Mouse (Mus musculus) liver, adult 2 months (tissue): ENCODE results near the gene Wipf1. TPM values are rescaled to one million over a fixed set of nuclear protein-coding genes. Genes with fewer than 3 reads are reported as not detected.
A peak's percentile ranks its signal among the peaks of the same experiment; 100 is the strongest.

ENCODE experiments used
- DNase-seq: peaks from one replicate; pipeline ENCODE4 v3.0.0-alpha.2; 2011; ENCODE audit warnings: low read depth, low spot score; ENCODE audit errors: extremely low read depth
- H3K27ac ChIP-seq: fragments of 200-500 bp; replicated peaks from 2 replicates; pipeline ENCODE4 v1.5.1; 2012; ENCODE audit warnings: low read depth, mild to moderate bottlenecking, control low read depth, inconsistent platforms, low read length; ENCODE audit not compliant: insufficient read depth
- H3K27me3 ChIP-seq: fragments of 200-500 bp; 2 replicates; pipeline ENCODE4 v1.6.1; 2012; ENCODE audit warnings: mild to moderate bottlenecking, moderate library complexity, low read length, inconsistent platforms; ENCODE audit not compliant: control insufficient read depth, insufficient read depth
- H3K36me3 ChIP-seq: fragments of 200-500 bp; 2 replicates; pipeline ENCODE4 v1.6.1; 2012; ENCODE audit warnings: low read length, inconsistent platforms; ENCODE audit not compliant: control insufficient read depth, insufficient read depth
- H3K4me1 ChIP-seq: fragments of 200-500 bp; 2 replicates; pipeline ENCODE4 v1.6.1; 2011; ENCODE audit warnings: low read length; ENCODE audit not compliant: control insufficient read depth, insufficient read depth
- H3K4me3 ChIP-seq: fragments of 200-500 bp; 2 replicates; pipeline ENCODE4 v1.5.1; 2011; ENCODE audit warnings: low read depth, mild to moderate bottlenecking, control low read depth, low read length, moderate library complexity; ENCODE audit not compliant: insufficient read depth
- H3K79me2 ChIP-seq: fragments of 200-500 bp; 2 replicates; pipeline ENCODE4 v1.6.1; 2012; ENCODE audit warnings: inconsistent platforms, mild to moderate bottlenecking, low read length, moderate library complexity; ENCODE audit not compliant: control insufficient read depth, insufficient read depth
- H3K9ac ChIP-seq: fragments of 200-500 bp; 2 replicates; pipeline ENCODE4 v1.6.1; 2012; ENCODE audit warnings: low read depth, mild to moderate bottlenecking, control low read depth, inconsistent platforms, low read length
- CTCF ChIP-seq: fragments of 200-500 bp; IDR thresholded peaks from 2 replicates; pipeline ENCODE4 v1.5.1; 2011; ENCODE audit warnings: low read depth, low read length, control low read depth
- POLR2A ChIP-seq: fragments of 200-500 bp; IDR thresholded peaks from 2 replicates; pipeline ENCODE4 v1.6.1; 2011; ENCODE audit warnings: low read length, control low read depth; ENCODE audit not compliant: insufficient read depth; ENCODE audit errors: extremely low read depth
- WGBS: fragments of 180-500 bp; shearing (Covaris S2); methylation state at CpG from one replicate; pipeline ENCODE4 v1.1.7; 2018; 5-methylcytosine and 5-hydroxymethylcytosine counted together
- polyA plus RNA-seq: library from polyadenylated mRNA; depleted of rRNA; stranded (reverse); fragments of >200 nt; gene quantifications from 2 replicates; pipeline ENCODE4 v1.2.3, GENCODE M21; 2012
- total RNA-seq: library from RNA; depleted of rRNA; stranded (reverse); fragments of >200 nt; gene quantifications from 2 replicates; pipeline ENCODE4 v1.2.3, GENCODE M21; 2014

Wipf1 gene
- total and polyA plus RNA-seq, 2 experiments = 1.4 to 1.7 TPM

DNA sequence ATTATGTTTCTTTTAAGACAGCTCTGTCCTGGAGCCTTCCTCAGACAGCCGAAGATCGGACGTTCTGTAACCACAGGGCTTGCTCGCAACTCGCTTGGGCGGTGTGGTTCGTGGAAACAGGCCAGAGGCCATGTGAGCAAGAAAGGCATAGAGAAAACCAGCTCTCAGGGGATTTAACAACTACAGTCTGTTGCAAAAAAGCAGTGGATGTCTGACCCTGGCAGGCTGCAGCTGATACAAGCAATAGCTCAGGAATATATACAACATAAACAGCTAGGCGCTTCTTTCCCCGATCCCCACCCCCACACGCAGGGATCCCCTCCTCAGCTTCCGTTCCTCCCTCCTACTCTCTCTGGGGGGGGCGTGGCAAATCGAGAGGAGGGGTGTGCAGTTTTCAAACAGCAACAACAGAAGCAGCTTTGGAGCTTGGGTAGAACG is 97.6 kb downstream of the Wipf1 start:
- Histone ChIP-seq H3K4me1 (no peaks in the 10 kb centered on the region), H3K79me2 (no peaks in the 10 kb centered on the region), H3K36me3 (no peaks in the 10 kb centered on the region), H3K4me3 (no peak overlapping the region), H3K9ac (no peak overlapping the region), H3K27me3 (no peaks in the 10 kb centered on the region), H3K27ac (no peak overlapping the region)
- no peak for DNase-seq
- no peak for TF ChIP-seq CTCF
- no peak for TF ChIP-seq POLR2A
- WGBS = 58% methylated on average over 14 of the region's 14 CpGs

GRCm38 (mm10) chr2:73428803-73429468 is 100.6 kb downstream of the Wipf1 start:
- H3K9ac ChIP-seq = no peak overlapping the region
- H3K4me3 ChIP-seq = no peak overlapping the region
- TF ChIP-seq CTCF (no peak), POLR2A (no peak)
- 74% methylated on average over 21 of the region's 21 CpGs for WGBS
- H3K79me2 ChIP-seq = no peaks in the 10 kb centered on the region
- no peak overlapping the region for H3K27ac ChIP-seq
- DNase-seq = no peak
- no peaks in the 10 kb centered on the region for H3K4me1 ChIP-seq
- no peaks in the 10 kb centered on the region for H3K36me3 ChIP-seq
- H3K27me3 ChIP-seq = no peaks in the 10 kb centered on the region

DNA sequence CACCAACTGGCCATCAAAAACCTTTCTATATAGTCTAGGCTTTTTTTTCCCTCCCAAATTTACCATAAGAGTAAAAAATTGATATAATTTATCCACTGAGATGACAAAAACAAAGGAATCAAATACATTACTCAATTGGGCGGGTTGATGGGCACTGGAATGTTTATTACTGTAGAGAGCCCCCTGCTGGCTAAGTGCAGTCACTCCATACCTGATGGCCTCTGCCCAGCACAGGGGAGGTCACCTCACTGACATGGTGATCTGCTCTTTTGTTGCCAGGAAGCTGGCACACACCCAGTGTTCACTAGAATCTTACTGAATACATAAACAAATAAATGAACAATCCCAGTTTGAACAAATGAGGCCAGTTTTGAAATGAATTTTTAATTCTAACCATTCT is 102.2 kb downstream of the Wipf1 start:
- Histone ChIP-seq H3K36me3 (no peaks in the 10 kb centered on the region), H3K79me2 (no peaks in the 10 kb centered on the region), H3K4me1 (no peaks in the 10 kb centered on the region), H3K4me3 (no peak overlapping the region), H3K27me3 (no peaks in the 10 kb centered on the region), H3K9ac (no peak overlapping the region), H3K27ac (no peak overlapping the region)
- TF ChIP-seq POLR2A (no peak), CTCF (peak; percentile 77)
- 49% methylated on average over 1 of the region's 1 CpGs for WGBS
- DNase-seq = peak; percentile 44

DNA sequence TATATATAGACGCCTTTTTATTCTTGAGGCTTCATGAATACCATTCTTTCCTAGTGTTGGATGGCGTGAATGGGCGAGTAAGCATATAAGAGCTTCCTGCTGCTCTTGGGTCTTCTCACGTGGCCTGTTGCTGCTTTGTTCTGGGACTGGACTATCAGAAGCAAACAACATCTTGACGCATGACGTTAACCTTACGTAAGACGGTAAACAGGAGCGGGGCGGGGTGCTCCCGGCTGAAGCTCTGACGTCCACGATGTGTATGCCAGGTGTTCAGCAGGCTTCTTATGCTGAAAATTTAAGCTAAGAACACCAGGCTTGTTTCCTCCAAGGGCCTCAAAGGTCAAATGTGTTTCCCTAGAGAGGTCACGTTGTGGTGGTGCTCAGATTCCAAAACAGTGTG is 103.7 kb downstream of the Wipf1 start:
- H3K27ac ChIP-seq = no peak overlapping the region
- H3K36me3 ChIP-seq = no peaks in the 10 kb centered on the region
- DNase-seq = no peak
- H3K4me1 ChIP-seq = no peaks in the 10 kb centered on the region
- WGBS = 64% methylated on average over 14 of the region's 14 CpGs
- H3K4me3 ChIP-seq = no peak overlapping the region
- H3K27me3 ChIP-seq = no peaks in the 10 kb centered on the region
- no peak for TF ChIP-seq POLR2A
- TF ChIP-seq CTCF = no peak
- H3K79me2 ChIP-seq = no peaks in the 10 kb centered on the region
- H3K9ac ChIP-seq = no peak overlapping the region

DNA sequence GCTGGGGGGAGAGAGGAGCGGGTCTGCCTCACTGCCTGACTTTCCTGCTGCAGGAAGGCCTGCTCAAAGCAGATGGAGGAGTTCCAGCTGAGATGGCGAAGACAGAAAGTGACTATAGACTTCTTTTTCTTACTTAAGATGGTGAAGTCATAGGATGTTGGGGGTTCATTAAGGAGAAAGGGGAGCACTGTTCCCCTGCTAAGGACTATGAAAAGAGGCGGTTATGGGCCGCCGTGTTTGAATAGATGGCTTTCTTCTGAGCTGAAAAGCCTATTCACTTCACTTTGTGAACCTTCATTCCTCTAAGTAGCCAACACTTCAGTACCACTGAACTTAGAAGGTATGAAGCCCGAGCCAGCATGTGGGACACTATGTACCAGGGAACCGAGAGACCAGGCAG is 109.8 kb downstream of the Wipf1 start:
- TF ChIP-seq POLR2A (no peak), CTCF (no peak)
- no peaks in the 10 kb centered on the region for H3K4me1 ChIP-seq
- H3K4me3 ChIP-seq = no peak overlapping the region
- no peak overlapping the region for H3K27ac ChIP-seq
- no peak for DNase-seq
- no peaks in the 10 kb centered on the region for H3K79me2 ChIP-seq
- H3K36me3 ChIP-seq = no peaks in the 10 kb centered on the region
- H3K27me3 ChIP-seq = no peaks in the 10 kb centered on the region
- H3K9ac ChIP-seq = no peak overlapping the region
- 79% methylated on average over 7 of the region's 7 CpGs for WGBS

DNA sequence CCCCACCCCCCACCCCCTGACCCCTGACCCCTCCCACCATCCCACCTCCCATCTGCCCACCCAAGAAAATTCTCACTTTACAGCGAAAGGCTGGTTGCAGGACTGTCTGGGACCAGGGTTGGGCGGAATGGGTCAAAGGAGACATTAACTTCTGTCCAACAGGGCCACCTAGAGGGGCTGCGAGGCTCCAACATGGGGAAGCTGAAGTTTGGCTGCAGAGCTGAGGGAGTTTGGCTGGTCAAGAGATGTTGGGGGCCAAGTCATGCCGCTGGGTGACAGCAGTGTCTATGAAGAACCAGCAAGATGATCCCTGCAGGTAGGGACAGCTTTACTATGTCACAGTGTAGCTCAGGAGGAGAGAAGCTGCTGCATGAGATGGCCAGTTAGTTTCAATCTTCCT is 110.2 kb downstream of the Wipf1 start:
- 39% methylated on average over 4 of the region's 4 CpGs for WGBS
- TF ChIP-seq CTCF (peak; percentile 83), POLR2A (no peak)

More for the DNA sequence above, 110.2 kb downstream of the Wipf1 start:
- Histone ChIP-seq H3K27ac (no peak overlapping the region), H3K9ac (no peak overlapping the region), H3K36me3 (no peaks in the 10 kb centered on the region), H3K4me3 (no peak overlapping the region), H3K79me2 (no peaks in the 10 kb centered on the region), H3K27me3 (no peaks in the 10 kb centered on the region), H3K4me1 (no peaks in the 10 kb centered on the region)
- DNase-seq = peak; percentile 17
